Mouse (Mus musculus) midbrain, postnatal 0 days (tissue): Measurements from ENCODE around the gene Nom1. TPM values are rescaled to one million over a fixed set of nuclear protein-coding genes. Genes with fewer than 3 reads are reported as not detected.

ENCODE experiments used
- ATAC-seq: fragments of 200-750 bp; cut with Nextera tagmentation; 2 replicates; pipeline ENCODE4 v1.8.0; 2017; ENCODE audit warnings: moderate number of reproducible peaks, mild to moderate bottlenecking, moderate TSS enrichment, moderate library complexity; ENCODE audit not compliant: low FRiP score
- DNase-seq: peaks from one replicate; pipeline ENCODE4 v3.0.0-alpha.2; 2015; ENCODE audit warnings: low spot score
- H3K27ac ChIP-seq: fragments of 300-500 bp; sonication (generic); 2 replicates; pipeline ENCODE4 v1.5.1; 2014; ENCODE audit warnings: low read depth, mild to moderate bottlenecking, low read length, mixed read lengths
- H3K27me3 ChIP-seq: fragments of 300-500 bp; sonication (generic); 2 replicates; pipeline ENCODE4 v1.6.1; 2014; ENCODE audit warnings: low read length, control low read depth, mixed read lengths; ENCODE audit not compliant: insufficient read depth
- H3K36me3 ChIP-seq: fragments of 300-500 bp; sonication (generic); 2 replicates; pipeline ENCODE4 v1.6.1; 2014; ENCODE audit warnings: low read length, control low read depth, mixed read lengths; ENCODE audit not compliant: insufficient read depth
- H3K4me1 ChIP-seq: fragments of 300-500 bp; sonication (generic); 2 replicates; pipeline ENCODE4 v1.6.1; 2014; ENCODE audit warnings: mild to moderate bottlenecking, control low read depth, antibody characterized with exemption, low read length, mixed read lengths; ENCODE audit not compliant: insufficient read depth
- H3K4me2 ChIP-seq: fragments of 300-500 bp; sonication (generic); 2 replicates; pipeline ENCODE4 v1.6.1; 2014; ENCODE audit warnings: low read depth, mild to moderate bottlenecking, low read length, mixed read lengths; ENCODE audit not compliant: poor library complexity, severe bottlenecking
- H3K4me3 ChIP-seq: fragments of 300-500 bp; sonication (generic); 2 replicates; pipeline ENCODE4 v1.5.1; 2014; ENCODE audit warnings: low read depth, mild to moderate bottlenecking, low read length, moderate library complexity
- H3K9ac ChIP-seq: fragments of 300-500 bp; sonication (generic); replicated peaks from 2 replicates; pipeline ENCODE4 v1.6.1; 2014; ENCODE audit warnings: mild to moderate bottlenecking, low read length, moderate library complexity, mixed read lengths; ENCODE audit not compliant: poor library complexity, severe bottlenecking
- H3K9me3 ChIP-seq: fragments of 300-500 bp; sonication (generic); 2 replicates; pipeline ENCODE4 v1.6.1; 2016; ENCODE audit warnings: low read length, control low read depth
- CTCF ChIP-seq: IDR thresholded peaks from 2 replicates; pipeline ENCODE4 v1.5.1; 2016; ENCODE audit warnings: antibody characterized with exemption, mild to moderate bottlenecking
- WGBS: fragments of 180-500 bp; shearing (Covaris S2); extraction: QIAGEN DNeasy Blood & Tissue Kit; methylation state at CpG from one replicate; pipeline ENCODE4 v1.1.7; 2014; 5-methylcytosine and 5-hydroxymethylcytosine counted together
- polyA plus RNA-seq: library from polyadenylated mRNA; unstranded; fragments of >200 nt; fragmentation: Nextera tagmentation; extraction: Ambion mirVana; gene quantifications from 2 replicates; pipeline ENCODE4 v1.2.1, GENCODE M21; 2015
- total RNA-seq: library from RNA; depleted of rRNA; stranded (reverse); fragments of >200 nt; gene quantifications from 2 replicates; pipeline ENCODE4 v1.2.3, GENCODE M21; 2014; rRNA removed

Gene Nom1
- total RNA-seq (11.4 and 13.6 TPM in 2 replicates), polyA plus RNA-seq (12.5 and 12.6 TPM in 2 replicates)

DNA sequence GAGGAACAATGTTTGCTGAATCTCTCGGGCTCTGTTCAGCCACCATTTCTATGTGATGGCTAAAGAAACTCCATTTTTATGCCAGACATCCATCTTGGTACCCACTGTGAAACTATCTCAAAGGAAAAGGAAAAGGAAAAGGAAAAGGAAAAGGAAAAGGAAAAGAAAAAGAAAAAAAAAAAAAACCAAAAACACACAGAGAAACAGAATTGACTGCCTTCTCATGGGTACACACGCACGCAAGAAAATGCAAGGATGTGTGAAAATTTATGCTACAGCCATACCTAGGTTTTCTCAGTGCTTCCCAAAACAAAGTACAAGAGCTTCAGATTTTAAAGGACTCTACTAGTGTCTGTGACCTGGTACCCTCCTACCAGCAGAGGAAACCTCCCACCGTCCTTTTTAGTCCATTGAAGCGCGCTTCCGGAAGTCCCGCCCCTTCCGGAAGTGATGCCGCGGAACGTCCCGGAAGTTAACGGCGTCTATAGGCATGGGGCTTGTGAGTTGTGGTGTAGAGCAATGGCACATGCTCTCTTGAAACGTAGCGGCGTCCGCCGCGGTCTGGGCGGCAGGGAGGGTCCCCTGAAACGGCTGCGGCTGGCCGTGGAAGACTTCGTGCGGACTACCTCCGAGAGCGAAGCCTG lies at the start of gene Nom1:
Gene Nom1, plus strand, starts transcription at position 437 of the 644 bp plus-strand sequence.
- no peaks in the 10 kb centered on the region for H3K27me3 ChIP-seq
- 0 out of 2 replicates have a peak, but pooled peaks have one; percentile 32 for TF ChIP-seq CTCF
- H3K4me3 ChIP-seq: peak within 1 kb of the TSS; percentile 88
- H3K27ac ChIP-seq: peak within 1 kb of the TSS; percentile 78
- peak within 1 kb of the TSS; percentile 79 for H3K9ac ChIP-seq
- peaks cover 9% of the 10 kb centered on the region; the same call in 1 of the 2 replicates for H3K4me1 ChIP-seq
- 4% methylated on average over 29 of the region's 29 CpGs for WGBS
- H3K9me3 ChIP-seq: no peaks in the 10 kb centered on the region
- peak; percentile 95 for ATAC-seq
- peak within 1 kb of the TSS; percentile 91 for H3K4me2 ChIP-seq
- peaks cover 22% of the 10 kb centered on the region for H3K36me3 ChIP-seq
- DNase-seq: peak; percentile 94

DNA sequence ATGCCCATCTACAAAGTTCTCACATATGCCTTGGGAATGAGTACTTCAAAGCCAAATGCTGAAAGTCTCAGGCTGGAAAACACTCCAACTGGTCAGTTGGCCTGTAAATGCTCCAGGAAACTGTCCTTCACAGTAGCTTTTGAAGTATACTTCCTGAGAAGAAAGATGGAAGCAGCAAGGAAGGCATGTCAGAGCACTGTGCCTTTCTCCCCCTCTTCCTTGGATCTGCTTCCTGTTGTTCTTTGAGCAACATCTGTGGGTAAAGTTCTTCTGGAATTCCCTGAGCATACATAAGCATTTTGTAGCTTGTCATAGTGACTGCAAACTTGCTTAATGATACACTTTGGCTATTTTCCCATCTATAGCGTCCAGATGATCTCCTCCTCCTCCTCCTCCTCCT lies 46.9 kb upstream of the Nom1 start:
- Histone ChIP-seq H3K9ac (no peak overlapping the region), H3K4me3 (no peak overlapping the region), H3K9me3 (no peaks in the 10 kb centered on the region), H3K27me3 (no peaks in the 10 kb centered on the region), H3K4me1 (no peaks in the 10 kb centered on the region), H3K4me2 (no peak overlapping the region), H3K36me3 (no peaks in the 10 kb centered on the region), H3K27ac (no peak overlapping the region)
- WGBS: 50% methylated on average over 1 of the region's 1 CpGs
- DNase-seq (no peak), ATAC-seq (no peak)
- no peak for TF ChIP-seq CTCF

- ATAC-seq: no peak
- WGBS: 50% methylated on average over 7 of the region's 7 CpGs
- Histone ChIP-seq H3K9me3 (no peaks in the 10 kb centered on the region), H3K27me3 (no peaks in the 10 kb centered on the region), H3K27ac (no peak overlapping the region), H3K4me3 (no peak overlapping the region), H3K36me3 (no peaks in the 10 kb centered on the region), H3K9ac (no peak overlapping the region), H3K4me1 (no peaks in the 10 kb centered on the region), H3K4me2 (no peak overlapping the region)
- no peak for DNase-seq
- no peak for TF ChIP-seq CTCF
These were observed 46.1 kb upstream of the Nom1 start for GRCm38 (mm10) chr5:29388181-29388943.

DNA sequence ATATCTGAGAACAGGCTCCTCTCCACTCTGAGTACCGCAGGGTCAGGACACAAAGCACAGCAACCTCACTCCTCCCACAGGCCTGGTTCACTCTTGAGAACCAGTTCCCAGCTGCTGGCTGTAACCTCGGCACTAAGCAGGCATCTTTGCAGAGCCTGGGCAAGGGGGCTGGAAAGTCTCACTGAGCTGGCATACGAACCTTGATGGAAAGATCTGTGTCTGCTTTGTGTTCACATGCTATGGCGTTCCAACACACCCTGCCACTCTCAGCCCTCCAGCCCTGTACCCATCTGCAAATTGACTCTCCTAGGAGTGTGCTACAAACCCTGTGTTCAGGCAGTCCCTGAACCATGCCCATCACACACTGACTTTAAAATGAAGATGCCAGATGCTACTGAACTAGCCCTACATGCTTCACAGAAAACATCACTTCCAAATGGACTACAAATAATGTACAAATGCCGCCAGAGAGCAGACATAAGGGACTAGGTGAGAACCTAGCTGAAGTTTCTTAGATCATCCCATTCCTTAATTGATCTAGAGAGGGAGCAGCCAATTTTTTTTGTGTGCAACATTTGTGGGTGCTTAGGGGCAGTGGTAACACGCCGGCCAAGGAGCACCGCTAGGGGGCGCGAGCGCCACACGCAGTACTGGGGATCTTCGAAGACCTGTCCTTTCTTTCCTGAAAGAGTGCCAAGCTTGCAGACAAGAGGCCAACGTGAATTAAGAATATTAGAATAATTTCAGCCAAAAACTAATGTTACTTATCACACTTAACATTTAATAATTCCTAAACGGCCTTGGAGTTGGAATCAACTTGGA lies 45.3 kb upstream of the Nom1 start:
- peak; percentile 49; the same call in 1 of the 2 replicates for ATAC-seq
- no peaks in the 10 kb centered on the region for H3K4me1 ChIP-seq
- H3K27me3 ChIP-seq: no peaks in the 10 kb centered on the region

GRCm38 (mm10) chr5:29398427-29398826 lies 36.0 kb upstream of the Nom1 start:
- no peaks in the 10 kb centered on the region for H3K4me1 ChIP-seq
- ATAC-seq: no peak
- no peak overlapping the region for H3K27ac ChIP-seq
- H3K4me2 ChIP-seq: no peak overlapping the region
- no peak for DNase-seq
- H3K9me3 ChIP-seq: no peaks in the 10 kb centered on the region
- H3K4me3 ChIP-seq: no peak overlapping the region
- no peak for TF ChIP-seq CTCF
- no peak overlapping the region for H3K9ac ChIP-seq
- no peaks in the 10 kb centered on the region for H3K27me3 ChIP-seq
- no peaks in the 10 kb centered on the region for H3K36me3 ChIP-seq
- WGBS: 63% methylated on average over 4 of the region's 4 CpGs

More for the DNA sequence above, 45.3 kb upstream of the Nom1 start:
- Histone ChIP-seq H3K4me3 (no peak overlapping the region), H3K4me2 (no peak overlapping the region), H3K9me3 (no peaks in the 10 kb centered on the region), H3K27ac (no peak overlapping the region), H3K9ac (no peak overlapping the region), H3K36me3 (no peaks in the 10 kb centered on the region)
- DNase-seq: peak; percentile 76
- 24% methylated on average over 15 of the region's 15 CpGs for WGBS
- peak; percentile 87 for TF ChIP-seq CTCF
